Mouse (Mus musculus) lung, adult 2 months (tissue): ENCODE measurements at regions not wholly inside any gene's neighbourhood (a gene's known extent, or its start where the extent isn't known, plus 50 kb on each side); places are given as distances from the start of the nearest gene placed in this dataset.

Experiments used
- DNase-seq: peaks from one replicate; pipeline ENCODE4 v3.0.0; 2022
- H3K4me1 ChIP-seq: fragments of 200-500 bp; 2 replicates; pipeline ENCODE4 v1.6.1; 2011; ENCODE audit warnings: low read length; ENCODE audit not compliant: control insufficient read depth, insufficient read depth
- H3K4me3 ChIP-seq: fragments of 200-500 bp; replicated peaks from 2 replicates; pipeline ENCODE3; 2011; ENCODE audit warnings: low read depth, mild to moderate bottlenecking, control low read depth, low read length; ENCODE audit errors: extremely low read depth
- CTCF ChIP-seq: fragments of 200-500 bp; IDR thresholded peaks from 2 replicates; pipeline ENCODE4 v1.5.1; 2011; ENCODE audit warnings: mild to moderate bottlenecking, low read length, control low read depth; ENCODE audit not compliant: insufficient read depth
- POLR2A ChIP-seq: fragments of 200-500 bp; IDR thresholded peaks from 2 replicates; pipeline ENCODE4 v1.6.1; 2011; ENCODE audit warnings: low read depth, mild to moderate bottlenecking, control low read depth, low read length, borderline replicate concordance; ENCODE audit errors: extremely low read depth
- WGBS: fragments of 180-500 bp; shearing (Covaris S2); methylation state at CpG from one replicate; pipeline ENCODE4 v1.1.7; 2018; 5-methylcytosine and 5-hydroxymethylcytosine counted together

DNA sequence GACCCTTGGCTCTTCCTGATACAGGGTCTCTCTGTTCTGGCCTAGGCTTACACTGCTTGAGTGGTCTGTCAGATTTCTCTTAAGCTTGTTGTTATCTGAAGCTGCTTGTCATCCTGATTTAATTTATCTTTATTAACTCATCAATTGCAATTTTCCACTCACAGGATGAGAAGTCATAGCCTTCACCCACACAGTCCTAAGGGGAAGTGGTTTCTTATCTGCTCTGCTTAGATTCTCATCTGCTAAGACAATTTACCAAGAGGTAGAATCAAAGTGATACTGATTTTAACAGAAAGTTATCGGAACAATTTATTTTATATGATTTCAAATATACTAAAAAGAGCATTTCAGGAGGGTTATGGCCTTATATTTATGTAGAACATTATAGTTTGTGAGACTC lies 249.4 kb downstream of the Mex3b start:
- no peak for DNase-seq
- Histone ChIP-seq H3K4me1 (no peaks in the 10 kb centered on the region), H3K4me3 (no peak overlapping the region)
- WGBS: 86% methylated on average over 1 of the region's 1 CpGs
- TF ChIP-seq CTCF: no peak
- no peak for TF ChIP-seq POLR2A

DNA sequence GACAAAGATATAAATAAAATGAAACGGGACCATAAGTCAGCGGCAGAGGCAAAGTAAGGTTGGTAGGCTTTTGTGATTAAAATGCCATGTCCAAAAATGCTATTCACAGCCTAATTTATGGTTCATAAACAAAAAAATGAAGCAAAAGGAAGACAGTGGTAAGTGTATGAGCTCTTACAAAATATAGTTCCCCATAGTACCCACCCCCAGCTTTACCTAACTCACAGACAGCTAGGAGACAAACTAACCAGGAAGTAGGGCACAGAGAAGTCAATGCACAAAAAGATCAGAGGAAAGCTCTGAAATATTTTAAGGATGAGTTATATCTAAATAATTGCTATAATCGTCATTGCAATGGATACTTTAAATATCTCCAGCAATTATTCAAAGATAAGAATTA lies 249.9 kb downstream of the Mex3b start:
- TF ChIP-seq POLR2A (no peak), CTCF (no peak)
- 73% methylated on average over 3 of the region's 3 CpGs for WGBS
- no peaks in the 10 kb centered on the region for H3K4me1 ChIP-seq
- no peak for DNase-seq
- no peak overlapping the region for H3K4me3 ChIP-seq

DNA sequence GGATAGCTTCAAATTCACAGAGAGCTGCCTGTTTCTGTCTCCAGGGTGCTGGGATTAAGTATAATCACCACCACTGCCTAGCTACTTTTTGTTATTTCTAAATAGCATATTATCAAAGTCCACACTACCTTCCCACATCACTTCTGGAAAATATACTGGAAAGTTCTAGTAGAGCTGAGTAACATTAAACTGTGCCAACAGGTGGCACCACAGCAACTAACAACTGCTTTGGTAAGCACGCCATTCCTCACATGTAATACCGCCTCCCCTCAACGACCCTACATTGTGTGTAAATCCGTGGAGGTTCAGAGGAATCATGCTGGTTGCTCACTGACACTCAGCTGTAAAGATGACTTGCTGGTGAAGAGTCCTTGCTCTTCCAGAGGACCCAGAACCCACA lies 259.1 kb downstream of the Mex3b start:
- DNase-seq: no peak
- 56% methylated on average over 4 of the region's 4 CpGs for WGBS
- no peak for TF ChIP-seq POLR2A
- Histone ChIP-seq H3K4me1 (no peaks in the 10 kb centered on the region), H3K4me3 (no peak overlapping the region)

DNA sequence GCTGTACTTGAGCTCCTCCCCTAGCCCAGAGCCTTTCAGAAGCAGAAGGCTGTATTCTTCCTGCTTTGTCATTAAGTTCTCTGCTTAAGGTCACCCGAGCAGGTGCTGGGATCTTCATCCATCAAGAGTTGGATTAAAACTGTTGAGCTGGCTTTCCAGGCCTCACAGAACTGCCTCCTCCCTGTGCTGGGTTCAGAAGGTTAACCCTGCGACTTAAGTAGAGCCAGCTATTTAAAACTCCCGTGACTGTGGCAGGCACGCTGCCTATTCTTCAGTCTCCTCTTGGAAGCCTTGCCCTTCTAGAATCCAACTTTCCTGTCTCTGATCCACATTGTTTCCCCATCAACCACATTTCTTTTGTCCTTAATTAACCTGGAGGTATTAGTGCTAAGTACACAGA lies 273.1 kb downstream of the Mex3b start:
- TF ChIP-seq CTCF (no peak), POLR2A (no peak)
- 57% methylated on average over 4 of the region's 4 CpGs for WGBS
- H3K4me3 ChIP-seq: no peak overlapping the region
- H3K4me1 ChIP-seq: no peaks in the 10 kb centered on the region
- no peak for DNase-seq

DNA sequence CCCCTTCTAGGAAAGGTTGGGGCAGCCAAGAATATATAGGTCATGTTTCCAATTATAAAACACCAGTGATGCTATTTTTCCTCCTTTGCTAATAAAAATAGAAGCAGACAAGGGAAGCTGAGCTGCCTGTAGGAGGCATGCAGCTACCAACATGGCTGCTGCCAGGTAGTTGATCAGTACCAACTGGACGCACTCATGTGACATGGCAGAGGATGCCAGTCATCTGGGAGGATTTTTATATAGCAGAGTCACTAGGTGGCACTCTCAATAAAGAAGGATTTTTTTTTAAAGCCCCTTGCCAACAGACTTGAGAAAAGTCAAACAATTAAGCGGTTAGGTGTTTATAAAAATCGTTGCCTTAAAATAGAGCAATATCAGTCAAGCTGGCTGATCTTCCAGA lies 273.5 kb downstream of the Mex3b start:
- Histone ChIP-seq H3K4me1 (no peaks in the 10 kb centered on the region), H3K4me3 (no peak overlapping the region)
- no peak for DNase-seq
- WGBS: 46% methylated on average over 3 of the region's 3 CpGs
- TF ChIP-seq POLR2A (no peak), CTCF (no peak)

DNA sequence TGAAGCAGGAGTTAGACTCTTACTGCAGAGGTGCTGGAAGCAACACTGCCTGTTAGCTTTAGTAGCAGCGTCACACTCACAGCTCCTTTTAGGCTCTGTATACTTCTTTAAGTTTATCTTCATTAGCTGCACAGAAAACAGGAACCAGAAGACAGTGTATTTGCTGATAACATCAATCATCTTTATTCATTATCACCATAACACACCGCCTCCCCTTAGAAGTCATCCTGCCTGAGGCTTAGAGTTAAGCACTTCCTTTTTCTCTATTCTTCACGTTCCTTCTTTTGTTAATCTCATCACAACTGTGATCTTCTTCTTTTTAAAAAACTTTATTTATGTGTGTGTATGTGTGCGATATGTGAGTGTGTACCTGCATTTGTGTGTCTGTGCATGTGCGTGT lies 276.9 kb downstream of the Mex3b start:
- TF ChIP-seq CTCF (no peak), POLR2A (no peak)
- Histone ChIP-seq H3K4me3 (no peak overlapping the region), H3K4me1 (no peaks in the 10 kb centered on the region)
- no peak for DNase-seq
- 48% methylated on average over 5 of the region's 5 CpGs for WGBS

DNA sequence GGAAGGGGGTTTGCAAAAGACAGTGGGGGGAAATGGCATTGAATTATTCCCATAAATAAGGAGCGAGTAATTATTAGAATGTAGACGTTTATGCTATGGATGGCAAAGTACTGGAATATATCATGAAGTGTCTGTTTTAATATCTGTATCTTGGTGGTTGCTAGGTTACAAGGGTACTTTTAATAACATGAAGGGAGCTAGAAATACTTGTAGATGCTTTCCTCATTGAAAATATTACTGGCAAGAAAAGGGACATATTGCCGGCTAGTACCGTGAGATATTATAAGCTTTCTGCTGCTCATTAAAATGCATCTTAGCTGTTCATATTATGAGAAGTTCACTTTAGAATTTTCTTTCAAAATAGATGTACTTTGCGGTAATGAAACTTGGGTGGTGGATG lies 278.4 kb downstream of the Mex3b start:
- Histone ChIP-seq H3K4me1 (no peaks in the 10 kb centered on the region), H3K4me3 (no peak overlapping the region)
- 89% methylated on average over 5 of the region's 5 CpGs for WGBS
- no peak for DNase-seq
- TF ChIP-seq CTCF (no peak), POLR2A (no peak)

DNA sequence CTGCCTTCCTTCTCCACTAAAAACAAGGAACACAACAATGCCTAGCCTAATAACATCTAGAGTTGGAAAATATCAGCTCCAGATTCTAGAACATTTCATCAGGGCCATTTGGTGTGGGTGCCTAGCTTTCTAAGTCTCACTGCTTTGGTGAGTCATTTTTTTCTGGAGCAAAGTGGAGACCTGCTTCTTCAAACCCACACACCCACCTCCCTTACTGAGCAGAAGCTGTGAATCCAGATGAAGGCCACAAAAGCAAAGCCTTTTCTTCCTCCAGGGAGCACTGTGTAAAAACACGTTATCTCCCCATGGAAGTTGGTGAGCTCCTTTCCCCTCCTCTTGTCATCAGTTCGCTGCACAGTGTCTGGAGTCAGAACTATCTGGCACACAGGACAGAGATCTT lies 294.1 kb downstream of the Mex3b start:
- Histone ChIP-seq H3K4me3 (no peak overlapping the region), H3K4me1 (no peaks in the 10 kb centered on the region)
- no peak for DNase-seq
- WGBS: 80% methylated on average over 2 of the region's 2 CpGs
- TF ChIP-seq CTCF: no peak
- no peak for TF ChIP-seq POLR2A

DNA sequence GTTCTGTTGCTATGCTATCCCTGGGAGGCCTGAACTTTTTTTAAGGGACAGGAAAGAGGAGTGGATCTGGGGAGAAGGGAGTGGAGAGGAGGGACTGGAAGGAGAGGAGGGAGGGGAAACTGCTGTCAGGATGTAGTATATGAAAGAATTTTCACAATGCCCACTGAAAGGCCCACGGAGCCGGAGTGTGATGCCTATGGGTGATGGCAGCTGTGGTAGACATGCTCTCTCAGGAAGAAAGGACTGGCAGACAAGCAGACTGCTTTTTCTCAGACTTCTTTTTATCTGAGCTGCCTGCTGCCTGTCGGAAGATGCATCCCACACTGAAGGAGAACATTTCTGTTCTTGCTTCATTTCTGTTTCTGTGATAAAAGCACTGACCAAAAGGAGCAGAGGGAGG lies 295.7 kb downstream of the Mex3b start:
- WGBS: 66% methylated on average over 3 of the region's 3 CpGs
- TF ChIP-seq CTCF: no peak
- no peak for TF ChIP-seq POLR2A
- Histone ChIP-seq H3K4me3 (no peak overlapping the region), H3K4me1 (no peaks in the 10 kb centered on the region)
- DNase-seq: no peak

DNA sequence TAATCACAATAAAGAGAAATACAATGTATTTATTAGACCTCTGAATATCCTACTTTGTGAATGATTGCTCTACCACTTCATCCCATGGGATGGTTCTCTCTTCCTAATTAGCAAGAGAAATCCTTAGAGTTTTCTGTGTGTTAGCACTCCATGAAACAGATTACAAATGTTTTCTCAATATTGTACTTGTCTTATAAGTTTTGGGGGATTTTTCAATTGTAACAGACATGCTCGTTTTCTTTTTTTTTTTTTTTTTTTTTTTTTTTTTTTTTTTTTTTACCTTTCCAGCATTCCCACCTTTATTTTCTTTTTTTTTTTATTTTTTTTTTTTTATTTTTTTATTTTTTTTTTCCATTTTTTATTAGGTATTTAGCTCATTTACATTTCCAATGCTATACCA lies 312.3 kb downstream of the Mex3b start:
- TF ChIP-seq CTCF (no peak), POLR2A (no peak)
- no peak for DNase-seq
- WGBS: 94% methylated on average over 1 of the region's 1 CpGs
- no peak overlapping the region for H3K4me3 ChIP-seq
- no peaks in the 10 kb centered on the region for H3K4me1 ChIP-seq

DNA sequence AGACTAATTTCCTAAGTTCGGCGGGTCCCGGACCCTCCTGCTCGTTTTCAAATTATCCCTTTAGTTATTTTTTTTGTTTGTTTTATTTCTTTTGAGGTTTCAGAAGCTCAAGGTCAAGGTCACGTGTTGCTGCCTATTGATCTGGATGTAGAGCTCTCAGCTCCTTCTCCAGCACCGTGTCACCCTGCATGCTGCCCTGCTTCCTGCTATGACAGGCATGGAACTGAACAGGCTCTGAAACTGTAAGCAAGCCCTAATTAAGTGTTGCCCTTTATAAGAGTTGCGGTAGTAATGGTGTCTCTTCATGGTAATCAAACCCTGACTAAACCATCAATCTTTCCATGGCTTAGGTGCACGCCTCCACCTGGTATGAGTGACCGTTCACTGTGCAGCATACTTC lies 319.2 kb downstream of the Mex3b start:
- WGBS: 85% methylated on average over 9 of the region's 9 CpGs
- H3K4me1 ChIP-seq: no peaks in the 10 kb centered on the region
- DNase-seq: no peak
- TF ChIP-seq POLR2A (no peak), CTCF (no peak)
- H3K4me3 ChIP-seq: no peak overlapping the region
